Mouse (Mus musculus) myocyte (in vitro differentiated cells): ENCODE measurements around the gene Lcor. TPM values are rescaled to one million over a fixed set of nuclear protein-coding genes. Genes with fewer than 3 reads are reported as not detected.

Source experiments
- H3K27me3 ChIP-seq: one replicate; pipeline ENCODE4 v1.6.1; 2011; ENCODE audit not compliant: control insufficient read depth, insufficient read depth, insufficient read length
- H3K36me3 ChIP-seq: one replicate; pipeline ENCODE4 v1.6.1; 2011; ENCODE audit not compliant: control insufficient read depth, insufficient read depth
- H3K4me2 ChIP-seq: one replicate; pipeline ENCODE4 v1.6.1; 2011; ENCODE audit warnings: low read depth, control low read depth
- H3K4me3 ChIP-seq: one replicate; pipeline ENCODE4 v1.5.1; 2011; ENCODE audit warnings: mild to moderate bottlenecking, control low read depth, moderate library complexity
- H3K79me2 ChIP-seq: one replicate; pipeline ENCODE4 v1.6.1; 2011; ENCODE audit not compliant: control insufficient read depth, insufficient read depth
- H3ac ChIP-seq: one replicate; pipeline ENCODE4 v1.6.1; 2011; ENCODE audit not compliant: control insufficient read depth, insufficient read length
- CEBPB ChIP-seq: IDR thresholded peaks from 2 replicates; pipeline ENCODE4 v1.6.1; 2011; ENCODE audit warnings: mild to moderate bottlenecking, moderate library complexity; ENCODE audit not compliant: poor library complexity, insufficient read depth, severe bottlenecking
- E2F4 ChIP-seq: IDR thresholded peaks from one replicate; pipeline ENCODE4 v1.6.1; 2011; ENCODE audit warnings: mild to moderate bottlenecking, control low read depth, moderate library complexity; ENCODE audit not compliant: insufficient read depth
- MAX ChIP-seq: IDR thresholded peaks from one replicate; pipeline ENCODE4 v1.6.1; 2011; ENCODE audit warnings: low read depth, mild to moderate bottlenecking, control low read depth
- MYOD1 ChIP-seq, 3 experiments: IDR thresholded peaks; one replicate each; pipeline ENCODE4 v1.6.1; 2011; ENCODE audit warnings: control low read depth in 2 of 3, low read depth in 2 of 3, mild to moderate bottlenecking in 2 of 3, moderate library complexity in 1 of 3; ENCODE audit not compliant: insufficient read length in 2 of 3, control insufficient read depth in 1 of 3
- MYOG ChIP-seq, 3 experiments: IDR thresholded peaks; one replicate each; pipeline ENCODE4 v1.6.1; 2011; ENCODE audit warnings: control low read depth in 2 of 3, low read depth in 2 of 3, mild to moderate bottlenecking in 2 of 3; ENCODE audit not compliant: insufficient read length in 2 of 3, control insufficient read depth in 1 of 3, insufficient read depth in 1 of 3
- POLR2A ChIP-seq: IDR thresholded peaks from one replicate; pipeline ENCODE4 v1.6.1; 2011; ENCODE audit warnings: low read depth, mild to moderate bottlenecking, control low read depth, moderate library complexity; ENCODE audit not compliant: insufficient read length
- POLR2AphosphoS2 ChIP-seq: IDR thresholded peaks from one replicate; pipeline ENCODE4 v1.6.1; 2011; ENCODE audit warnings: low read depth, control low read depth; ENCODE audit not compliant: insufficient read length
- REST ChIP-seq: IDR thresholded peaks from one replicate; pipeline ENCODE4 v1.6.1; 2011; ENCODE audit warnings: mild to moderate bottlenecking, control low read depth, moderate library complexity; ENCODE audit not compliant: insufficient read depth, insufficient read length
- SRF ChIP-seq: IDR thresholded peaks from one replicate; pipeline ENCODE4 v1.6.1; 2011; ENCODE audit warnings: low read depth; ENCODE audit not compliant: control insufficient read depth, insufficient read length
- TCF12 ChIP-seq: IDR thresholded peaks from one replicate; pipeline ENCODE4 v1.6.1; 2011; ENCODE audit warnings: mild to moderate bottlenecking, control low read depth; ENCODE audit not compliant: poor library complexity, insufficient read depth, severe bottlenecking
- TCF3 ChIP-seq: IDR thresholded peaks from one replicate; pipeline ENCODE4 v1.6.1; 2011; ENCODE audit warnings: low read depth, control low read depth; ENCODE audit not compliant: insufficient read length
- USF1 ChIP-seq: IDR thresholded peaks from one replicate; pipeline ENCODE4 v1.6.1; 2011; ENCODE audit warnings: low read depth, mild to moderate bottlenecking, control low read depth, moderate library complexity
- polyA plus RNA-seq: library from polyadenylated mRNA; unstranded; fragments of >200 nt; fragmentation: generic; extraction: Trizol; gene quantifications from one replicate; pipeline ENCODE4 v1.2.1, GENCODE M21; 2012; ENCODE audit warnings: missing spikeins

Lcor gene
- polyA plus RNA-seq, 1 experiment = 1.1 TPM

DNA sequence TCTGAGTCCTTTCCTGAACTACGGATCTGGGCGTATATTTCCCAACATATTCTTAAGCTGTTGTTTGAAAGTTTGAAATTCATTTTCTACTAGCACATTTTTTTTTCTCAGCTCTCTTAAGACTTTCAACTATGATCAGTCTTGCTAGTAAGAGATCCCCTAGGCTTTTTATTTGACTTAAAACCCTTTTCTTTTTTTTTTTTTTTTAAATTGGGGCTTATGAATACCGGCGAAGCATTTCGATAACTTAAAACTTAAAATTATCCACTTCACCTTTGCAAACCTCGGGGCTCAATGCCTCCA, 599 bp upstream of the Lcor start:
- TF ChIP-seq POLR2AphosphoS2 (no peak), TCF12 (no peak), E2F4 (no peak), SRF (no peak), TCF3 (no peak), MYOD1 (IDR thresholded peaks at IDR 0.05; ENCODE audit: control insufficient read depth in 1 of 3, insufficient read length in 2 of 3, low read depth in 2 of 3) (no peak), MYOG (IDR thresholded peaks at IDR 0.05; ENCODE audit: control insufficient read depth in 1 of 3, insufficient read depth in 1 of 3, insufficient read length in 2 of 3, low read depth in 2 of 3) (no peak), REST (no peak), POLR2A (no peak), USF1 (no peak), MAX (no peak), CEBPB (no peak)
- Histone ChIP-seq H3K79me2 (peaks cover 35% of the 10 kb centered on the region), H3ac (peak overlapping the region; percentile 96), H3K27me3 (no peaks in the 10 kb centered on the region), H3K4me3 (peak overlapping the region; percentile 77), H3K4me2 (peak overlapping the region; percentile 88), H3K36me3 (no peaks in the 10 kb centered on the region)

GRCm38 (mm10) chr19:41482909-41483444, 540 bp downstream of the Lcor start:
- Histone ChIP-seq H3K36me3 (peaks cover 3% of the 10 kb centered on the region), H3K79me2 (peaks cover 47% of the 10 kb centered on the region), H3K27me3 (no peaks in the 10 kb centered on the region), H3K4me2 (peak overlapping the region; percentile 74), H3K4me3 (peak overlapping the region; percentile 77), H3ac (peak overlapping the region; percentile 96)
- TF ChIP-seq MYOD1 (IDR thresholded peaks at IDR 0.05; ENCODE audit: control insufficient read depth in 1 of 3, insufficient read length in 2 of 3, low read depth in 2 of 3) = peak in 1 of 3 experiments; percentile 64
- no peak for TF ChIP-seq REST
- peak; percentile 65 for TF ChIP-seq POLR2AphosphoS2
- peak in 2 of 3 experiments; percentile 44 to 52 for TF ChIP-seq MYOG (IDR thresholded peaks at IDR 0.05; ENCODE audit: control insufficient read depth in 1 of 3, insufficient read depth in 1 of 3, insufficient read length in 2 of 3, low read depth in 2 of 3)
- TF ChIP-seq POLR2A = peak; percentile 61
- TF ChIP-seq E2F4 = no peak
- TF ChIP-seq CEBPB = no peak
- no peak for TF ChIP-seq MAX

GRCm38 (mm10) chr19:41483445-41484040, 1.1 kb downstream of the Lcor start:
- Histone ChIP-seq H3K36me3 (peaks cover 3% of the 10 kb centered on the region), H3K27me3 (no peaks in the 10 kb centered on the region), H3ac (peak overlapping the region; percentile 96), H3K79me2 (peaks cover 53% of the 10 kb centered on the region), H3K4me3 (peak overlapping the region; percentile 77), H3K4me2 (peak overlapping the region; percentile 74)
- no peak for TF ChIP-seq TCF3
- TF ChIP-seq POLR2A = no peak
- no peak for TF ChIP-seq SRF
- TF ChIP-seq MAX = no peak
- no peak for TF ChIP-seq MYOD1 (IDR thresholded peaks at IDR 0.05; ENCODE audit: control insufficient read depth in 1 of 3, insufficient read length in 2 of 3, low read depth in 2 of 3)
- no peak for TF ChIP-seq MYOG (IDR thresholded peaks at IDR 0.05; ENCODE audit: control insufficient read depth in 1 of 3, insufficient read depth in 1 of 3, insufficient read length in 2 of 3, low read depth in 2 of 3)
- no peak for TF ChIP-seq POLR2AphosphoS2
- TF ChIP-seq TCF12 = no peak
- TF ChIP-seq CEBPB = no peak
- TF ChIP-seq USF1 = no peak
- no peak for TF ChIP-seq E2F4

- H3K79me2 ChIP-seq = peaks cover 60% of the 10 kb centered on the region
- peak overlapping the region; percentile 74 for H3K4me2 ChIP-seq
- H3K27me3 ChIP-seq = no peaks in the 10 kb centered on the region
- peaks cover 3% of the 10 kb centered on the region for H3K36me3 ChIP-seq
- no peak overlapping the region for H3ac ChIP-seq
- H3K4me3 ChIP-seq = peak overlapping the region; percentile 77
- TF ChIP-seq CEBPB = no peak
- no peak for TF ChIP-seq TCF3
- TF ChIP-seq MYOD1 (IDR thresholded peaks at IDR 0.05; ENCODE audit: control insufficient read depth in 1 of 3, insufficient read length in 2 of 3, low read depth in 2 of 3) = no peak
- no peak for TF ChIP-seq POLR2A
These were observed 1.9 kb downstream of the Lcor start for GRCm38 (mm10) chr19:41484361-41484760.

- Histone ChIP-seq H3K27me3 (no peaks in the 10 kb centered on the region), H3K4me3 (no peak overlapping the region), H3K4me2 (peak overlapping the region; percentile 43), H3K79me2 (peaks cover 99% of the 10 kb centered on the region), H3ac (no peak overlapping the region), H3K36me3 (no peaks in the 10 kb centered on the region)
- TF ChIP-seq E2F4 (no peak), TCF12 (no peak), REST (no peak), POLR2AphosphoS2 (no peak), SRF (no peak), MYOD1 (IDR thresholded peaks at IDR 0.05; ENCODE audit: control insufficient read depth in 1 of 3, insufficient read length in 2 of 3, low read depth in 2 of 3) (no peak), MYOG (IDR thresholded peaks at IDR 0.05; ENCODE audit: control insufficient read depth in 1 of 3, insufficient read depth in 1 of 3, insufficient read length in 2 of 3, low read depth in 2 of 3) (no peak), TCF3 (no peak), USF1 (no peak), POLR2A (no peak), MAX (no peak), CEBPB (no peak)
These were observed 13.1 kb downstream of the Lcor start for GRCm38 (mm10) chr19:41495382-41496032.
